Mouse (Mus musculus) granulocyte monocyte progenitor cell, adult 5-6 weeks (primary cell): ENCODE measurements around the gene Crabp2. TPM values are rescaled to one million over a fixed set of nuclear protein-coding genes. Genes with fewer than 3 reads are reported as not detected.

Experiments
- ATAC-seq: replicated peaks from 2 replicates; pipeline ENCODE4 v1.8.0; 2016; ENCODE audit warnings: mild to moderate bottlenecking, moderate TSS enrichment, inconsistent platforms; ENCODE audit not compliant: poor library complexity, severe bottlenecking
- total RNA-seq, 2 experiments: library from RNA; stranded (forward) in 1 of 2; stranded (reverse) in 1 of 2; fragments of 200-712, 200-1000 nt in 1 of 2; fragments of >200 nt in 1 of 2; fragmentation: Nextera tagmentation in 1 of 2; gene quantifications; 2 replicates each; pipeline ENCODE4 v1.2.3; 2014 to 2017

Crabp2 gene
- total RNA-seq, 2 experiments from 2014 or later = not detected

- no peak for ATAC-seq
These were observed 1.6 kb downstream of the Crabp2 start for GRCm38 (mm10) chr3:87949955-87950515.

GRCm38 (mm10) chr3:87951946-87952345 is 3.5 kb downstream of the Crabp2 start:
- ATAC-seq = no peak

- ATAC-seq = no peak
These were observed 4.0 kb downstream of the Crabp2 start for GRCm38 (mm10) chr3:87952440-87952839.

- ATAC-seq = no peak
These were observed 9.6 kb downstream of the Crabp2 start for GRCm38 (mm10) chr3:87958056-87958455.

- ATAC-seq = no peak
These were observed 10.0 kb downstream of the Crabp2 start for GRCm38 (mm10) chr3:87958476-87958875.

- ATAC-seq = no peak
These were observed 10.5 kb downstream of the Crabp2 start for GRCm38 (mm10) chr3:87958967-87959366.

- ATAC-seq = no peak
These were observed 10.9 kb downstream of the Crabp2 start for GRCm38 (mm10) chr3:87959371-87959770.

GRCm38 (mm10) chr3:87960191-87960585 is 11.7 kb downstream of the Crabp2 start:
- no peak for ATAC-seq

- peak; percentile 95 for ATAC-seq
These were observed 12.2 kb downstream of the Crabp2 start for GRCm38 (mm10) chr3:87960586-87961191.

GRCm38 (mm10) chr3:87970184-87970938 is 21.9 kb downstream of the Crabp2 start:
- peak; percentile 28; the same call in 1 of the 2 replicates for ATAC-seq

- peak; percentile 47 for ATAC-seq
These were observed 22.5 kb downstream of the Crabp2 start, which contains the start of gene Nes for GRCm38 (mm10) chr3:87970939-87971488. Gene Nes (plus strand): TSS chr3:87971078.

GRCm38 (mm10) chr3:87971489-87972202 is 23.2 kb downstream of the Crabp2 start:
- ATAC-seq = no peak

- no peak for ATAC-seq
These were observed 23.8 kb downstream of the Crabp2 start for GRCm38 (mm10) chr3:87972203-87972664.

- ATAC-seq = no peak
These were observed 24.3 kb downstream of the Crabp2 start for GRCm38 (mm10) chr3:87972776-87973175.

- no peak for ATAC-seq
These were observed 25.3 kb downstream of the Crabp2 start for GRCm38 (mm10) chr3:87973593-87974380.

GRCm38 (mm10) chr3:87974381-87974987 is 26.0 kb downstream of the Crabp2 start:
- no peak for ATAC-seq

- ATAC-seq = no peak
These were observed 31.0 kb downstream of the Crabp2 start for GRCm38 (mm10) chr3:87979493-87979892.

GRCm38 (mm10) chr3:87980085-87980484 is 31.6 kb downstream of the Crabp2 start:
- ATAC-seq = no peak

GRCm38 (mm10) chr3:87980728-87981127 is 32.3 kb downstream of the Crabp2 start:
- ATAC-seq = no peak
